In genomic region chr14:117794874-117795273, GRCm38 (mm10) we compare ENCODE assay signal across 20 mouse cellular contexts.
"Had no signal": no experiment of that assay in that cellular context is flagged by ENCODE, and none has a peak within 500 bp of the region (broad histone marks: within the 10 kb centered on the region; RNA-seq: fewer than 3 reads in every experiment).

No protein-coding gene starts in this region.

- H3K9ac ChIP-seq: kidney, embryonic 15.5 days; limb, embryonic 13.5 days; liver, embryonic 12.5 days; liver, embryonic 15.5 days; lung, embryonic 15.5 days; midbrain, embryonic 12.5 days; stomach, embryonic 15.5 days had no signal

- H3K4me1 ChIP-seq: kidney, embryonic 15.5 days; limb, embryonic 10.5 days; limb, embryonic 13.5 days; liver, embryonic 12.5 days; liver, embryonic 15.5 days; lung, embryonic 15.5 days; midbrain, embryonic 12.5 days; stomach, embryonic 15.5 days had no signal

- H3K9me3 ChIP-seq: kidney, embryonic 15.5 days; limb, embryonic 10.5 days; limb, embryonic 13.5 days; liver, embryonic 12.5 days; liver, embryonic 15.5 days; lung, embryonic 15.5 days; midbrain, embryonic 12.5 days; stomach, embryonic 15.5 days had no signal

- H3K36me3 ChIP-seq: kidney, embryonic 15.5 days; limb, embryonic 10.5 days; limb, embryonic 13.5 days; liver, embryonic 12.5 days; liver, embryonic 15.5 days; lung, embryonic 15.5 days; midbrain, embryonic 12.5 days; stomach, embryonic 15.5 days had no signal

- H3K27ac ChIP-seq: kidney, embryonic 15.5 days; limb, embryonic 10.5 days; limb, embryonic 13.5 days; liver, embryonic 12.5 days; liver, embryonic 15.5 days; lung, embryonic 15.5 days; midbrain, embryonic 12.5 days; stomach, embryonic 15.5 days had no signal

- H3K4me3 ChIP-seq: kidney, embryonic 15.5 days; limb, embryonic 10.5 days; limb, embryonic 13.5 days; liver, embryonic 12.5 days; liver, embryonic 15.5 days; lung, embryonic 15.5 days; midbrain, embryonic 12.5 days; stomach, embryonic 15.5 days had no signal

- ATAC-seq: liver, embryonic 12.5 days had no signal

- H3K27me3 ChIP-seq: kidney, embryonic 15.5 days; limb, embryonic 13.5 days; liver, embryonic 12.5 days; liver, embryonic 15.5 days; lung, embryonic 15.5 days; midbrain, embryonic 12.5 days; stomach, embryonic 15.5 days had no signal

- DNase-seq: kidney, adult 8-10 months; kidney, postnatal 10 days; kidney, postnatal 36 days; layer of hippocampus, postnatal 36 days; liver; lung, adult 18-20 months; lung, postnatal 10 days; lung, postnatal 36 days; retina, postnatal 1 day; right cerebral cortex, postnatal 25 days; spleen, adult 18-20 months; thymus, postnatal 25 days had no signal

- H3K4me2 ChIP-seq: kidney, embryonic 15.5 days; limb, embryonic 13.5 days; liver, embryonic 12.5 days; liver, embryonic 15.5 days; lung, embryonic 15.5 days; midbrain, embryonic 12.5 days; stomach, embryonic 15.5 days had no signal
